Mouse (Mus musculus) MEL (cell line): ENCODE measurements around the gene Fancc. TPM values are rescaled to one million over a fixed set of nuclear protein-coding genes. Genes with fewer than 3 reads are reported as not detected.

Experiments used
- DNase-seq: peaks from one replicate; pipeline ENCODE4 v3.0.0; 2011; ENCODE audit warnings: low read depth, low spot score
- H3K27ac ChIP-seq: 2 replicates; pipeline ENCODE4 v1.5.1; 2012; ENCODE audit warnings: low read depth, mild to moderate bottlenecking, control low read depth, low read length, moderate library complexity; ENCODE audit not compliant: control insufficient read depth
- H3K27me3 ChIP-seq, 2 experiments: fragments of 150-350 bp in 1 of 2; sonication (generic) in 1 of 2; 2 replicates each; pipeline ENCODE4 v1.6.1; 2012; ENCODE audit warnings: low read length in 2 of 2, mild to moderate bottlenecking in 2 of 2, improper control_type of control experiment in 1 of 2, moderate library complexity in 1 of 2; ENCODE audit not compliant: insufficient read depth in 2 of 2, control insufficient read depth in 1 of 2
- H3K36me3 ChIP-seq, 2 experiments: 2 replicates each; pipeline ENCODE4 v1.6.1; 2012 to 2014; ENCODE audit warnings: low read length in 2 of 2, improper control_type of control experiment in 1 of 2, inconsistent platforms in 1 of 2, mild to moderate bottlenecking in 1 of 2; ENCODE audit not compliant: insufficient read depth in 2 of 2, control insufficient read depth in 1 of 2
- H3K4me1 ChIP-seq, 2 experiments: fragments of 150-350 bp in 1 of 2; sonication (generic) in 1 of 2; 2 replicates each; pipeline ENCODE4 v1.6.1; 2012; ENCODE audit warnings: low read length in 2 of 2, improper control_type of control experiment in 1 of 2, mild to moderate bottlenecking in 1 of 2; ENCODE audit not compliant: insufficient read depth in 2 of 2, control insufficient read depth in 1 of 2
- H3K4me3 ChIP-seq, 2 experiments: fragments of 150-350 bp in 1 of 2; sonication (generic) in 1 of 2; 2 replicates each; pipeline ENCODE4 v1.5.1; 2012; ENCODE audit warnings: low read depth in 2 of 2, low read length in 2 of 2, mild to moderate bottlenecking in 2 of 2, moderate library complexity in 2 of 2, control low read depth in 1 of 2, improper control_type of control experiment in 1 of 2; ENCODE audit not compliant: control insufficient read depth in 1 of 2, insufficient read depth in 1 of 2
- H3K79me2 ChIP-seq: 2 replicates; pipeline ENCODE4 v1.6.1; 2012; ENCODE audit warnings: mild to moderate bottlenecking, low read length, moderate library complexity; ENCODE audit not compliant: control insufficient read depth, poor library complexity, insufficient read depth
- H3K9ac ChIP-seq: 2 replicates; pipeline ENCODE4 v1.6.1; 2012; ENCODE audit warnings: low read depth, mild to moderate bottlenecking, control low read depth, low read length, moderate library complexity; ENCODE audit not compliant: control insufficient read depth, poor library complexity, severe bottlenecking
- H3K9me3 ChIP-seq: fragments of 150-350 bp; sonication (generic); replicated peaks from 2 replicates; pipeline ENCODE4 v1.6.1; 2012; ENCODE audit warnings: mild to moderate bottlenecking, low read length, improper control_type of control experiment, moderate library complexity; ENCODE audit not compliant: insufficient read depth
- CHD1 ChIP-seq: IDR thresholded peaks from 2 replicates; pipeline ENCODE4 v1.6.1; 2012; ENCODE audit warnings: low read depth, mild to moderate bottlenecking, inconsistent platforms, low read length, improper control_type of control experiment
- E2F4 ChIP-seq: IDR thresholded peaks from 2 replicates; pipeline ENCODE4 v1.6.1; 2011; ENCODE audit warnings: low read depth, low read length, improper control_type of control experiment, borderline replicate concordance
- GABPA ChIP-seq: IDR thresholded peaks from 2 replicates; pipeline ENCODE4 v1.6.1; 2012; ENCODE audit warnings: low read depth, mild to moderate bottlenecking, inconsistent platforms, low read length, improper control_type of control experiment, moderate library complexity
- GATA1 ChIP-seq: IDR thresholded peaks from 2 replicates; pipeline ENCODE4 v1.6.1; 2011; ENCODE audit warnings: low read depth, low read length, improper control_type of control experiment
- HCFC1 ChIP-seq: IDR thresholded peaks from 2 replicates; pipeline ENCODE4 v1.6.1; 2012; ENCODE audit warnings: low read depth, mild to moderate bottlenecking, inconsistent platforms, low read length, improper control_type of control experiment, moderate library complexity
- JUND ChIP-seq: IDR thresholded peaks from 2 replicates; pipeline ENCODE4 v1.6.1; 2011; ENCODE audit warnings: low read depth, mild to moderate bottlenecking, improper control_type of control experiment, low read length
- KAT2A ChIP-seq: conservative IDR thresholded peaks from 2 replicates; pipeline ENCODE4 v1.6.1; 2012; ENCODE audit warnings: low read depth, low read length, improper control_type of control experiment, inconsistent platforms
- MXI1 ChIP-seq: IDR thresholded peaks from 2 replicates; pipeline ENCODE4 v1.6.1; 2011; ENCODE audit warnings: mild to moderate bottlenecking, low read depth, low read length, improper control_type of control experiment
- NELFE ChIP-seq: IDR thresholded peaks from 2 replicates; pipeline ENCODE4 v1.6.1; 2011; ENCODE audit warnings: low read depth, low read length, improper control_type of control experiment
- NRF1 ChIP-seq: IDR thresholded peaks from 2 replicates; pipeline ENCODE4 v1.6.1; 2014; ENCODE audit warnings: low read depth, mild to moderate bottlenecking, inconsistent platforms, low read length, improper control_type of control experiment, moderate library complexity; ENCODE audit not compliant: poor library complexity, insufficient read depth, severe bottlenecking
- TAL1 ChIP-seq: IDR thresholded peaks from 2 replicates; pipeline ENCODE4 v1.6.1; 2012; ENCODE audit warnings: mild to moderate bottlenecking, inconsistent platforms, low read length, moderate library complexity, mixed read lengths
- TBP ChIP-seq: IDR thresholded peaks from 2 replicates; pipeline ENCODE4 v1.8.0; 2011; ENCODE audit warnings: low read depth, low read length, improper control_type of control experiment
- TCF12 ChIP-seq: IDR thresholded peaks from 2 replicates; pipeline ENCODE4 v1.6.1; 2014; ENCODE audit warnings: low read depth, mild to moderate bottlenecking, inconsistent platforms, low read length, improper control_type of control experiment, moderate library complexity
- USF1 ChIP-seq: IDR thresholded peaks from 2 replicates; pipeline ENCODE4 v1.6.1; 2014; ENCODE audit warnings: low read depth, mild to moderate bottlenecking, inconsistent platforms, low read length, improper control_type of control experiment, moderate library complexity
- USF2 ChIP-seq, 2 experiments: IDR thresholded peaks; 2 replicates each; pipeline ENCODE4 v1.6.1; 2011 to 2012; ENCODE audit warnings: improper control_type of control experiment in 2 of 2, low read length in 2 of 2, borderline replicate concordance in 1 of 2, inconsistent platforms in 1 of 2, low read depth in 1 of 2, mild to moderate bottlenecking in 1 of 2; ENCODE audit not compliant: insufficient read depth in 1 of 2
- ZKSCAN1 ChIP-seq: IDR thresholded peaks from 2 replicates; pipeline ENCODE4 v1.6.1; 2012; ENCODE audit warnings: low read depth, mild to moderate bottlenecking, inconsistent platforms, low read length, improper control_type of control experiment, moderate library complexity
- ZNF384 ChIP-seq: IDR thresholded peaks from 2 replicates; pipeline ENCODE4 v1.6.1; 2012; ENCODE audit warnings: low read depth, mild to moderate bottlenecking, inconsistent platforms, low read length, improper control_type of control experiment
- polyA plus RNA-seq, 2 experiments: library from polyadenylated mRNA; stranded (reverse) in 1 of 2; unstranded in 1 of 2; fragments of >175 nt in 1 of 2; fragments of >200 nt in 1 of 2; gene quantifications; 2 replicates each; pipeline versions ENCODE4 v1.2.1 to v1.2.4; 2012; ENCODE audit warnings: low replicate concordance in 2 of 2, low read depth in 1 of 2; ENCODE audit not compliant: insufficient read length in 2 of 2, insufficient read depth in 1 of 2, missing spikeins in 1 of 2
- total RNA-seq: library from RNA; depleted of rRNA; stranded (reverse); fragments of 300-350 nt; gene quantifications from 2 replicates; pipeline ENCODE4 v1.2.3, GENCODE M21; 2012

The Fancc gene
- total and polyA plus RNA-seq, 3 experiments = 4.0 to 5.5 TPM; not detected in 1

- peaks cover 0 to 3% of the 10 kb centered on the region in 2 experiments; a peak in 1 of 4 replicates for H3K4me1 ChIP-seq
- no peak overlapping the region for H3K9ac ChIP-seq
- H3K27ac ChIP-seq = no peak overlapping the region
- H3K36me3 ChIP-seq = peaks cover 0 to 5% of the 10 kb centered on the region in 2 experiments; a peak in 1 of 4 replicates
- no peaks in the 10 kb centered on the region for H3K27me3 ChIP-seq
- H3K4me3 ChIP-seq = no peak overlapping the region
- no peak for DNase-seq
- H3K79me2 ChIP-seq = no peaks in the 10 kb centered on the region
- no peak for TF ChIP-seq USF1
- no peaks in the 10 kb centered on the region for H3K9me3 ChIP-seq
Observed at GRCm38 (mm10) chr13:63394304-63395063, 102.6 kb downstream of the Fancc start.

GRCm38 (mm10) chr13:63385234-63385633, 111.8 kb downstream of the Fancc start:
- Histone ChIP-seq H3K9ac (no peak overlapping the region), H3K27me3 (no peaks in the 10 kb centered on the region), H3K4me1 (peaks cover 0 to 2% of the 10 kb centered on the region in 2 experiments; a peak in 1 of 4 replicates), H3K36me3 (peaks cover 0 to 6% of the 10 kb centered on the region in 2 experiments; a peak in 2 of 4 replicates), H3K4me3 (no peak overlapping the region), H3K27ac (no peak overlapping the region), H3K9me3 (no peaks in the 10 kb centered on the region), H3K79me2 (no peaks in the 10 kb centered on the region)
- TF ChIP-seq GABPA = no peak
- no peak for TF ChIP-seq ZKSCAN1
- no peak for TF ChIP-seq TBP
- TF ChIP-seq USF2 (IDR thresholded peaks at IDR 0.05; ENCODE audit: borderline replicate concordance in 1 of 2, insufficient read depth in 1 of 2, low read depth in 1 of 2, low read length in 2 of 2) = no peak
- TF ChIP-seq HCFC1 = no peak
- no peak for TF ChIP-seq GATA1
- no peak for TF ChIP-seq JUND
- no peak for TF ChIP-seq TCF12
- no peak for TF ChIP-seq CHD1
- no peak for TF ChIP-seq NELFE
- DNase-seq = no peak

DNA sequence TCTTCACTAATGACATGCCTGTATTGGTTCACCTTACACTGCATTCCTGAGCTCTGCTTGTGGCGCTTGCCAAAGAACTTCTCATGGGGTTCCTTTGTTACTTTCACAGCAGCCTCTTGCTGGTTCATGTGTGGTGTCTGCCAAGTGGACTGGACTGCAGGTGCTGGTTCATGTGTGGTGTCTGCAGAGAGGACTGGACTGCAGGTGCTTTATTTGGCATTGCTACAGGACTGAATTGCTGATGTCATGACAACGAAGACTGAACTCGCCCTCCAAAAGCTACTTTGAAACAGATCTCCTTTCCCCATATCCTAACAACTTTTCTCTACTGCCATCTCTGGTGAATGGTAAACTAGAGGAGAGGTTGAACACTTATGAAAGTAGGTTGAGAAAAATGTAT, 112.3 kb downstream of the Fancc start:
- no peak for DNase-seq
- Histone ChIP-seq H3K4me1 (peaks cover 0 to 2% of the 10 kb centered on the region in 2 experiments; a peak in 1 of 4 replicates), H3K36me3 (peaks cover 0 to 6% of the 10 kb centered on the region in 2 experiments; a peak in 2 of 4 replicates), H3K79me2 (no peaks in the 10 kb centered on the region), H3K9me3 (no peaks in the 10 kb centered on the region), H3K4me3 (no peak overlapping the region), H3K27me3 (no peaks in the 10 kb centered on the region), H3K9ac (no peak overlapping the region), H3K27ac (no peak overlapping the region)
- TF ChIP-seq MXI1 = no peak
- TF ChIP-seq NRF1 = no peak
- no peak for TF ChIP-seq TCF12
- no peak for TF ChIP-seq USF1
- TF ChIP-seq JUND = no peak
- no peak for TF ChIP-seq USF2 (IDR thresholded peaks at IDR 0.05; ENCODE audit: borderline replicate concordance in 1 of 2, insufficient read depth in 1 of 2, low read depth in 1 of 2, low read length in 2 of 2)
- no peak for TF ChIP-seq KAT2A
- TF ChIP-seq NELFE = no peak
- TF ChIP-seq ZNF384 = no peak
- TF ChIP-seq ZKSCAN1 = no peak
- TF ChIP-seq E2F4 = no peak
- TF ChIP-seq TAL1 = no peak
